Mouse (Mus musculus): ENCODE results near the gene Rora. TPM values are rescaled to one million over a fixed set of nuclear protein-coding genes. Genes with fewer than 3 reads are reported as not detected.
A peak's percentile ranks its signal among the peaks of the same experiment; 100 is the strongest.

Gene Rora
- polyA plus RNA-seq, 1 experiment from 2014 or later, result 6.0 TPM

DNA sequence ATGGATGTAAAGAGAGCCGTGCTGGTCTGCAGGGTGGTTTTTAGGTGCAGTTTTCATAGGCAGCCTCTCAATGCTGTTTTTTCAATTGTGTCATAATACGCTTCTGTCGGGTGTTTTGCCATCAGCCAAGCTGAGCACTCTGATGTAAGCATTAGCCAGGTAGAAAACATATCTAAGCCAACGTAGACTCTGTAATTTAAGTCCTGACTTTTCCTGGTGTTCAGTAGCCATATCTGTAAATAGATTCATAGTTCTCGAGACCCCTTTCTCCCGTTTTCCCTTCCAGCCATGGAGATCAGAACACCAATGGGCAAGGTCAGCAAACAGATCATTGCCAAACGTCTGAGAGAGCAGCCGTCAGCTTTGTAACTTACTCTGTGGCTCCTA is 640.1 kb downstream of the Rora start:
- H3K4me3 ChIP-seq (replicated peaks), result no peak overlapping the region
- H3K9me3 ChIP-seq (replicated peaks), result no peaks in the 10 kb centered on the region
- no peak overlapping the region for H3K4me2 ChIP-seq
- no peak for ATAC-seq (ENCODE audit: insufficient read depth)
- H3K36me3 ChIP-seq (replicated peaks), result no peaks in the 10 kb centered on the region
- H3K27me3 ChIP-seq, result peaks cover 48% of the 10 kb centered on the region
- H3K9ac ChIP-seq, result no peak overlapping the region
- no peak overlapping the region for H3K27ac ChIP-seq (replicated peaks)
- 56% methylated on average over 8 of the region's 8 CpGs for WGBS (ENCODE audit: insufficient replicate concordance)
- H3K4me1 ChIP-seq (replicated peaks), result peaks cover 8% of the 10 kb centered on the region

- no peak overlapping the region for H3K4me2 ChIP-seq
- H3K9ac ChIP-seq, result no peak overlapping the region
- no peaks in the 10 kb centered on the region for H3K9me3 ChIP-seq (replicated peaks)
- peaks cover 16% of the 10 kb centered on the region for H3K4me1 ChIP-seq (replicated peaks)
- 70% methylated on average over 5 of the region's 5 CpGs for WGBS (ENCODE audit: insufficient replicate concordance)
- no peak overlapping the region for H3K4me3 ChIP-seq (replicated peaks)
- peaks cover 41% of the 10 kb centered on the region for H3K27me3 ChIP-seq
- ATAC-seq (ENCODE audit: insufficient read depth), result no peak
- no peaks in the 10 kb centered on the region for H3K36me3 ChIP-seq (replicated peaks)
- no peak overlapping the region for H3K27ac ChIP-seq (replicated peaks)
These were observed 640.8 kb downstream of the Rora start for GRCm38 (mm10) chr9:69294426-69294825.

GRCm38 (mm10) chr9:69294856-69295255 is 641.3 kb downstream of the Rora start:
- WGBS (ENCODE audit: insufficient replicate concordance), result 71% methylated on average over 14 of the region's 14 CpGs
- Histone ChIP-seq H3K4me2 (no peak overlapping the region), H3K4me3 (replicated peaks) (no peak overlapping the region), H3K27ac (replicated peaks) (no peak overlapping the region), H3K4me1 (replicated peaks) (peaks cover 20% of the 10 kb centered on the region), H3K36me3 (replicated peaks) (no peaks in the 10 kb centered on the region), H3K9ac (no peak overlapping the region), H3K9me3 (replicated peaks) (no peaks in the 10 kb centered on the region), H3K27me3 (peaks cover 36% of the 10 kb centered on the region)
- ATAC-seq (ENCODE audit: insufficient read depth), result no peak

DNA sequence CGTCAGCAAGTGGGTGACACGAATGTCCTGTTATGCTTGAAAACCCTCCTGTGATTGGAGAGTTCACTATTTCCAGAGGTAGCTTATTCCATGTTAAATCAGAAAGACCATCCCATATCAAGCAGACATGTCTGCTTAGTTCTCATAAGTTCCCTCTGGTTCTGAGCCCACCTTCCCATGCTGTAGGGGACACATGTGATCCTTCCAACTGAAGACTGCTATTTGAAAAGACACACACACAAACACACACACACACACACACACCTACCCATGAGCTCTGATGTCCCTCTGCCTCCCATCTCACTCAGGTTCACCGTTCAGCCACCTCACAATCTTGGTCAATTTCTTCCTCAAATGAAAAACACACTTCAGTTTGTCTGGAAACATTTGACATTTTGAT is 642.2 kb downstream of the Rora start:
- no peak overlapping the region for H3K9ac ChIP-seq
- WGBS (ENCODE audit: insufficient replicate concordance), result 44% methylated on average over 3 of the region's 3 CpGs
- H3K27me3 ChIP-seq, result peaks cover 27% of the 10 kb centered on the region
- peaks cover 16% of the 10 kb centered on the region for H3K4me1 ChIP-seq (replicated peaks)
- H3K9me3 ChIP-seq (replicated peaks), result no peaks in the 10 kb centered on the region
- ATAC-seq (ENCODE audit: insufficient read depth), result no peak
- H3K36me3 ChIP-seq (replicated peaks), result no peaks in the 10 kb centered on the region
- no peak overlapping the region for H3K4me2 ChIP-seq
- no peak overlapping the region for H3K27ac ChIP-seq (replicated peaks)
- no peak overlapping the region for H3K4me3 ChIP-seq (replicated peaks)

DNA sequence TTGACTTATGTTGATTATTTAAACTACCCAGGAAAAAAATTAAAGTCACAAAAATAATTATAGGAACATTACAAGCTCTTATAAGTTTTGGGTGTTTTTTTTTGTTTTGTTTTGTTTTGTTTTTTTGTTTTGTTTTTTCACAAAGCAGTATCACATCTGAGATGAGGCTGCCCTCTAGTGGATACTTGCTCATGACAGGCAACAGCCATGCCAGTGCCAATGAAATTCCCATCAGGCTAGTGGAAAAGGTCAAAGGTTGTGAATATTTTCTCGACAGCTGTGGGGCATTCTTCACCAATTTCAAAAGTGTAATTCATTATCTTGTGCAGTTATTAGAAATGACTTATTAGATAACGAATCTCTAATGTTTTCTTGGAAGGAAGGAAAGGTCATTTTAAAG is 642.8 kb downstream of the Rora start:
- no peak for ATAC-seq (ENCODE audit: insufficient read depth)
- Histone ChIP-seq H3K9me3 (replicated peaks) (no peaks in the 10 kb centered on the region), H3K4me3 (replicated peaks) (no peak overlapping the region), H3K9ac (no peak overlapping the region), H3K4me2 (no peak overlapping the region), H3K27me3 (peaks cover 21% of the 10 kb centered on the region), H3K4me1 (replicated peaks) (peaks cover 22% of the 10 kb centered on the region), H3K36me3 (replicated peaks) (no peaks in the 10 kb centered on the region), H3K27ac (replicated peaks) (no peak overlapping the region)
- 13% methylated on average over 2 of the region's 2 CpGs for WGBS (ENCODE audit: insufficient replicate concordance)

DNA sequence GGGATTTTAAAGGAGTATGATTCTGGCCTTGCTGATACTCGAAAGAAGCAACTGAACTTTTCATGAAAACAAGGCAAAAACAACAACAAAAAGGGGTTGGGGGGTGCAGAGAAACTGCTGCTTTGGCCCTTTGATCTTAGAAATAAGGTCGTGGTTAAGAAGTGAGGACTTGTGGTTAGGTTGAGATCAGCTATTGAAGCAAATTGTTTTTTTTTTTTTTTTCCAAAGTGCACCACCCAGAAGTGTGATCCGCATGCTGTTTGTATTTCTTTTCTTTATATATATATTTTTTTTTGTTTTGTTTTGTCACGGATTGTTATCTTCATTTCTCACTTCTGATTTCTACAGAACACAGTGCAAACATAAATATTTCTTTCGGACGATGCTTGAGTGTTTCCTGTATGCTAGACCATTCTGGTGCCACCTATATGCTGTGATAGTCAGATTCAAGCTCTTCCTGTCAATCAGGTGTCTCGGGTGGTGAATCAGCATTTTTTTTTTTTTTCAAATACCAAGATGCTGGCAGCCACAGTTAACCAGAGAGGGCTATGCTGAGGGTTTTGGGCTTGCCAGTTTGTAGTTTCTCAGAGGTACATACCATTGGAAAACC is 644.3 kb downstream of the Rora start:
- H3K4me2 ChIP-seq, result no peak overlapping the region
- H3K4me1 ChIP-seq (replicated peaks), result peaks cover 30% of the 10 kb centered on the region
- whole genome bisulfite sequencing (ENCODE audit: insufficient replicate concordance), result 43% methylated on average over 7 of the region's 7 CpGs
- H3K36me3 ChIP-seq (replicated peaks), result no peaks in the 10 kb centered on the region
- H3K4me3 ChIP-seq (replicated peaks), result no peak overlapping the region
- ATAC-seq (ENCODE audit: insufficient read depth), result no peak
- H3K9ac ChIP-seq, result no peak overlapping the region
- H3K27ac ChIP-seq (replicated peaks), result no peak overlapping the region
- peaks cover 6% of the 10 kb centered on the region for H3K27me3 ChIP-seq
- no peaks in the 10 kb centered on the region for H3K9me3 ChIP-seq (replicated peaks)

- Histone ChIP-seq H3K9ac (no peak overlapping the region), H3K4me3 (replicated peaks) (no peak overlapping the region), H3K27ac (replicated peaks) (no peak overlapping the region; the same call in 1 of the 2 replicates), H3K27me3 (no peaks in the 10 kb centered on the region), H3K4me2 (no peak overlapping the region), H3K9me3 (replicated peaks) (no peaks in the 10 kb centered on the region), H3K36me3 (replicated peaks) (no peaks in the 10 kb centered on the region), H3K4me1 (replicated peaks) (peaks cover 30% of the 10 kb centered on the region)
- no peak for ATAC-seq (ENCODE audit: insufficient read depth)
- 51% methylated on average over 12 of the region's 12 CpGs for WGBS (ENCODE audit: insufficient replicate concordance)
These were observed 645.2 kb downstream of the Rora start for GRCm38 (mm10) chr9:69298566-69299335.

GRCm38 (mm10) chr9:69299484-69299883 is 645.9 kb downstream of the Rora start:
- no peaks in the 10 kb centered on the region for H3K9me3 ChIP-seq (replicated peaks)
- H3K4me2 ChIP-seq, result no peak overlapping the region
- H3K4me1 ChIP-seq (replicated peaks), result peaks cover 35% of the 10 kb centered on the region
- WGBS (ENCODE audit: insufficient replicate concordance), result 31% methylated on average over 2 of the region's 2 CpGs
- peak overlapping the region; percentile 55; the same call in 1 of the 2 replicates for H3K27ac ChIP-seq (replicated peaks)
- H3K36me3 ChIP-seq (replicated peaks), result no peaks in the 10 kb centered on the region
- H3K27me3 ChIP-seq, result no peaks in the 10 kb centered on the region
- ATAC-seq (ENCODE audit: insufficient read depth), result no peak
- no peak overlapping the region for H3K4me3 ChIP-seq (replicated peaks)
- H3K9ac ChIP-seq, result no peak overlapping the region

DNA sequence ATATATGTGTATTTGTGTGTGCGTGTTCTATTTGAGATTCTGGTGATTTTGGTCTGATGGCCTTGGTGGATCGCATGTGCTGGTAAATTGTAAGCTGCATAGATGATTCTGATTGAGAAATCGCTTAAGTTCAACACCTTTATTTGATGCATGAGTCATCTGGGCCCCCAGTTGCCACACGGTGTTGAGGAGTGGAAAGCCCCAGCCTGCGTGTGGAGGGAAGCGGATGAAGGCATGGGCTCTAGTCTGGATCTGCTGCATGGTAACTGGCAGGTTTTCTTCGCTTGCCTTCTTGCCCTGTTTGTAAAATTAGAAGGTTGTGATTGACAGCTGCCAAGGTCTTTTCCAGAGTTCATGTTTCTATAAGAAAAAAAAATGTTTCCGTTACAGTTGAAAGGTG is 646.7 kb downstream of the Rora start:
- Histone ChIP-seq H3K27ac (replicated peaks) (no peak overlapping the region), H3K36me3 (replicated peaks) (no peaks in the 10 kb centered on the region), H3K4me3 (replicated peaks) (no peak overlapping the region), H3K4me1 (replicated peaks) (peaks cover 35% of the 10 kb centered on the region), H3K9ac (no peak overlapping the region), H3K4me2 (no peak overlapping the region), H3K27me3 (no peaks in the 10 kb centered on the region), H3K9me3 (replicated peaks) (no peaks in the 10 kb centered on the region)
- ATAC-seq (ENCODE audit: insufficient read depth), result no peak
- WGBS (ENCODE audit: insufficient replicate concordance), result 68% methylated on average over 8 of the region's 8 CpGs

DNA sequence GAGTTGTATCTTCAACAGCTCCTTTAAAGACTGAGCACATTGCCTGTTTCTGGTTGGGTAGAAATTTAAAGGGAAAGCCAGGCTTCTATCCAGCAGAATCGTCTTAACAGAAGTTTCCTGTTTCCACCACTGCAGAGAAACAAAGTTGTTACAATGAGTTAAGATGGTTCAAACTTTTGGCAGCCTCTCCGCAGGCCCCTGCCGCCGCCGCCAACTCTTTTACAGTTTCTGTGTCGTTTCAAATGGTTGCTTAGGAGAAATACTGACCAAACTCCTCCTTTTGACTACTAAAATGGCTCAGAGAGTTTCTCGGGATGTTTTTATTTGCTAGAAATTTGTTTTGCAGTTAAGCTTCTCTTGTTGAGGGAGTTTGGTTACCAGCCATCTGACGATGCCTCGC is 647.9 kb downstream of the Rora start:
- Histone ChIP-seq H3K36me3 (replicated peaks) (no peaks in the 10 kb centered on the region), H3K4me3 (replicated peaks) (no peak overlapping the region), H3K9ac (no peak overlapping the region), H3K27me3 (no peaks in the 10 kb centered on the region), H3K27ac (replicated peaks) (no peak overlapping the region), H3K9me3 (replicated peaks) (no peaks in the 10 kb centered on the region), H3K4me2 (no peak overlapping the region), H3K4me1 (replicated peaks) (peaks cover 35% of the 10 kb centered on the region)
- no peak for ATAC-seq (ENCODE audit: insufficient read depth)
- WGBS (ENCODE audit: insufficient replicate concordance), result 22% methylated on average over 9 of the region's 9 CpGs

- no peak overlapping the region for H3K4me2 ChIP-seq
- H3K36me3 ChIP-seq (replicated peaks), result no peaks in the 10 kb centered on the region
- WGBS (ENCODE audit: insufficient replicate concordance), result 39% methylated on average over 4 of the region's 4 CpGs
- no peaks in the 10 kb centered on the region for H3K27me3 ChIP-seq
- no peak for ATAC-seq (ENCODE audit: insufficient read depth)
- H3K9me3 ChIP-seq (replicated peaks), result no peaks in the 10 kb centered on the region
- no peak overlapping the region for H3K27ac ChIP-seq (replicated peaks)
- H3K9ac ChIP-seq, result no peak overlapping the region
- H3K4me3 ChIP-seq (replicated peaks), result no peak overlapping the region
- peaks cover 37% of the 10 kb centered on the region for H3K4me1 ChIP-seq (replicated peaks)
These were observed 648.4 kb downstream of the Rora start for GRCm38 (mm10) chr9:69301955-69302354.

All from liver, embryonic 15.5 days (tissue).